8 mouse cellular contexts compared by ENCODE assay signal in genomic region chr5:136135571-136136291, GRCm38 (mm10). TPM values are rescaled to one million over a fixed set of nuclear protein-coding genes. Genes with fewer than 3 reads are reported as not detected.
DNase-seq lines count a peak whose midpoint lies in the region; ATAC-seq and TF ChIP-seq lines count a peak whose summit lies in the region.

TSS of gene Lrwd1 (minus strand) at chr5:136136074.
TSS of gene Alkbh4 (plus strand) at chr5:136136146.

- POLR2A ChIA-PET in Patski (lab: Charles Lee): interaction anchor here (0.7 to 1.4 kb wide), 3 partner anchors 10 to 53 kb away, joined by 3 read pairs; no protein-coding TSS in a partner anchor

- in situ Hi-C loops in Patski (cut with MboI; ENCODE audit: low pct_unique_long_range_greater_than_20kb): loop anchor here (5.0 kb wide), 1 partner anchor 52 kb away; no protein-coding TSS in a partner anchor

- no peaks in the 10 kb centered on the region for H3K27me3 ChIP-seq in Patski
- no peaks in the 10 kb centered on the region for H3K27me3 ChIP-seq in hindbrain, embryonic 13.5 days

- TF ChIP-seq CTCF in Patski (IDR thresholded peaks at IDR 0.05): no peak

- peak; percentile 83 for ATAC-seq in Patski
- ATAC-seq in hindbrain, embryonic 13.5 days (ENCODE audit: low FRiP score): peak; percentile 88

- H3K36me3 ChIP-seq in hindbrain, embryonic 13.5 days: peaks cover 57% of the 10 kb centered on the region

- peak; percentile 83 for DNase-seq in Patski (ENCODE audit: low read depth, low spot score)
- DNase-seq in cerebellum, postnatal 14 days: peak; percentile 97
- DNase-seq in frontal cortex, postnatal 14 days (ENCODE audit: low spot score in 2 of 2): peak; percentile 90 to 92
- DNase-seq in layer of hippocampus, postnatal 25 days (ENCODE audit: extremely low spot score in 1 of 2, low spot score in 1 of 2): peak; percentile 88 to 91
- DNase-seq in lung, postnatal 25 days (ENCODE audit: low spot score): peak; percentile 98
- peak; percentile 98 for DNase-seq in retina, embryonic 14.5 days (ENCODE audit: low spot score)
- DNase-seq in thymus, postnatal 4 days: peak; percentile 98

- peak within 1 kb of the TSS; percentile 85 for H3K9ac ChIP-seq in hindbrain, embryonic 13.5 days

- H3K4me2 ChIP-seq in hindbrain, embryonic 13.5 days: peak within 1 kb of the TSS; percentile 85

- peaks cover 25% of the 10 kb centered on the region for H3K4me1 ChIP-seq in hindbrain, embryonic 13.5 days (replicated peaks)

- H3K9me3 ChIP-seq in hindbrain, embryonic 13.5 days: no peaks in the 10 kb centered on the region

- H3K27ac ChIP-seq in hindbrain, embryonic 13.5 days: peak within 1 kb of the TSS; percentile 61

- peak within 1 kb of the TSS; percentile 62 for H3K4me3 ChIP-seq in hindbrain, embryonic 13.5 days

- WGBS in hindbrain, embryonic 13.5 days: under 1% methylated on average over 59 of the region's 60 CpGs

- CTCF ChIA-PET in Patski (lab: Charles Lee): interaction anchor here (0.7 to 1.3 kb wide), 2 partner anchors 52 to 57 kb away, joined by 3 read pairs; no protein-coding TSS in a partner anchor

RNA-seq across cellular contexts. Expression of gene Lrwd1, which starts in this region (rescaled TPM):
- polyA plus RNA-seq in Patski (2021): 37.3 TPM
- 27.7 and 28.2 TPM in 2 replicates for polyA plus RNA-seq in hindbrain, embryonic 13.5 days (2015; fragmentation: Nextera tagmentation; extraction: Ambion mirVana)
- total RNA-seq in layer of hippocampus, postnatal 25 days (2021): 10 to 100 TPM; 11.9 to 15.9 TPM

RNA-seq across cellular contexts. Expression of gene Alkbh4, which starts in this region (rescaled TPM):
- polyA plus RNA-seq in Patski (2021): 11.2 TPM
- polyA plus RNA-seq in hindbrain, embryonic 13.5 days (2015; fragmentation: Nextera tagmentation; extraction: Ambion mirVana): 24.6 and 26.9 TPM in 2 replicates
- 10 to 100 TPM; 10.1 to 12.0 TPM for total RNA-seq in layer of hippocampus, postnatal 25 days (2021)

Comparison
In these comparisons a context has a peak if more than half of its experiments do, and no peak if none do; other contexts are left out.
1. Peak in every context shown above with its lines: DNase-seq, ATAC-seq, H3K4me3 ChIP-seq and H3K27ac ChIP-seq.